Mouse (Mus musculus) Patski (cell line): ENCODE measurements at regions not wholly inside any gene's neighbourhood (a gene's known extent, or its start where the extent isn't known, plus 50 kb on each side); places are given as distances from the start of the nearest gene placed in this dataset.

ENCODE experiments used
- ATAC-seq: fragments of 100-300 bp; one replicate; pipeline ENCODE4 v1.8.0; 2021
- CTCF ChIA-PET: fragments of 350-600 bp; sonication (Branson Sonifier 250); formaldehyde crosslinking; loops from one replicate; lab custom pipeline; 2022; ENCODE audit warnings: inconsistent platforms; lab: Charles Lee
- POLR2A ChIA-PET: fragments of 350-600 bp; sonication (Branson Sonifier 250); formaldehyde crosslinking; loops from one replicate; lab custom pipeline; 2022; ENCODE audit warnings: antibody characterized with exemption, inconsistent platforms; lab: Charles Lee
- DNase-seq: peaks from one replicate; pipeline ENCODE4 v3.0.0-alpha.2; 2011; ENCODE audit warnings: low read depth, low spot score
- H3K27me3 ChIP-seq: fragments of 371-371 bp; one replicate; pipeline ENCODE4 v1.5.1; 2021
- CTCF ChIP-seq: fragments of 100-300 bp; IDR thresholded peaks from one replicate; pipeline ENCODE4 v1.5.1; 2021
- in situ Hi-C: fragments of 300-500 bp; cut with MboI; formaldehyde crosslinking; loops from 3 replicates; pipeline ENCODE4 v1.11.1; 2018; ENCODE audit warnings: low pct_unique_long_range_greater_than_20kb, mixed read lengths

GRCm38 (mm10) chr12:55930468-55930867 lies 94.3 kb downstream of the Brms1l start:
- no peak for TF ChIP-seq CTCF
- DNase-seq (no peak), ATAC-seq (no peak)
- in situ Hi-C loops: no loop called here
- H3K27me3 ChIP-seq: no peaks in the 10 kb centered on the region
- CTCF ChIA-PET: no interaction called here
- POLR2A ChIA-PET: no interaction called here

- in situ Hi-C loops: no loop called here
- no peaks in the 10 kb centered on the region for H3K27me3 ChIP-seq
- no peak for ATAC-seq
- no peak for TF ChIP-seq CTCF
- ChIA-PET CTCF (no interaction called here), POLR2A (no interaction called here)
- DNase-seq: no peak
These were observed 90.8 kb downstream of the Brms1l start for GRCm38 (mm10) chr12:55926974-55927321.

- no peak for ATAC-seq
- in situ Hi-C loops: no loop called here
- no peak for TF ChIP-seq CTCF
- H3K27me3 ChIP-seq: no peaks in the 10 kb centered on the region
- POLR2A ChIA-PET: no interaction called here
- CTCF ChIA-PET: no interaction called here
- DNase-seq: no peak
These were observed 90.3 kb downstream of the Brms1l start for GRCm38 (mm10) chr12:55926276-55926973.
